Mouse (Mus musculus) frontal cortex, postnatal 10 days (tissue): ENCODE measurements around the gene Dcaf8.

Source experiments
- DNase-seq, 2 experiments: peaks; one replicate each; pipeline ENCODE4 v3.0.0; 2022; ENCODE audit warnings: low spot score in 2 of 2, mixed read lengths in 1 of 2

Dcaf8 gene

DNA sequence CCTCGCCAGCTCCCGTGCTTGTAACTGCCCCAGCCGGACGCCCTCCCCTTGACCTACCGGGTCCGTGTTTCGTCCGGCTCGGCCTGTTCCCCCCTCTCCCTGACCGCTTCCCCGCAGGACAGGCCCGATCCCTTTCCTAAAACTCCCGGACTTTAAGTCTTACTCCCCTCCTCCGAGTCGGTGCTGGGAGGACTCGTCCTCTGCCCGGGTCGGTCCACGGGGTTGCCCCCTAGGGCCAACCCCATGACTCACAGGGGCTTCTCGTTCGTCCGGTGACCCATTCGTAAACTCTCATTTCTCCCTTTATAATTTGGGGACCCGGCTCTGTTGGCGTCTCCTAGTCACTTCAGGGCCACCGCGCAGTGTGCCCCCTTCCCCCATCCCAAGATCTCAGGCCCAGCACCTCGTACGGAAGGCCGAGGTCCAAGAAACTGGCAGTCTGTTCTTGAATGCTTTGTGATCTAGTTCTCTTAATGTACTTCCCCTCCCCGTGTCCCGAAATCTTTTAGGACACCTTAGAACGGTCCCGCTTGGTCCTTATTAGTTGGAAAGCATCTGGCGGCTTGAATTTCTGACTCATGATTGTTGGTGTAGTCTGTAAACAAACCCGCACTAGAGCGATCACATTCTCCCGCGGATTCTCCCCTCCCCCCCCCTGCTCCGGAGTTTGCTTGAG, 533 bp downstream of the Dcaf8 start:
- DNase-seq = peak in 1 of 2 experiments; percentile 30

DNA sequence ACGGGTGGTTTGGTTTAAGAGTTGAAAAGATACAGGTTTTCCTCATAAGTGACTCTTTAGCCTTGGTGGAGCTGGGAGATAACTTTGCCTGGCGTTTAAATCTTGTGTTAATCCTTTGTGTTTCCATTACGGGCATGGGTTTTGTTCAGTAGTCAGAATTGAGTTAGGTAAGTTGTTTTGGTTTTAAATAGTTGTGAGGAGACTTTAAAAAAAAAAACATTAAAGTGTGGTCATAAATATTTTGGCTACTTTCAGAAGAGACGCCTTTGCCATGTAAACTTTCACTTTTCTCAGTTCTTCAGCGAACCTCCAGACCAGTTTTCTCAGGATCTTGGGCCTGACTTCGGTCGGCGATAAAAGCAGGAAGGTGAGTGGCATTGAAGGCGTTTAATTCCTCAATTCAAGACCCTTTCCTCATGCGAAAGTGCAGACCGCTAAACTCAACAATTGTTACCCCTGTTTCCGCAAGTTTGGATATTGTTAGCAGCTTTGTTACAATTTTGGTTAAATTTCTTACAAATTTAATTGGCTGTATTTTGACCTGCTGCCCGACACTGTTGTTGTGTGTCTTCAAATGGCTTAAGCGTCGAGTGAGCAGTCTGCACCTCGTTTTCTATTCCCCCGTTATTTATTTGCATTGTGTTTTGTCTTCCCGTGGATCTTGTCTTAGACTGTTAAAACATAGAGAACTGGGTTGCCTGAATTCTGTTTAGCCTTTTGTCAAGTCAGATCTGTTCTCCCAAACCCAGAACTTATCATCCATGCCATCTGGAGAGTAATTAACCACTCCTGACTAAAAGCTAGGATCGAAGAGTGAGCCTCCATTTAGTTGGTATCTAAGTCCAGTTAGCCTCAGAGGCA, 1.3 kb downstream of the Dcaf8 start:
- DNase-seq = no peak

- no peak for DNase-seq
These were observed 6.7 kb downstream of the Dcaf8 start for GRCm38 (mm10) chr1:172154536-172154935.

GRCm38 (mm10) chr1:172155518-172155917, 7.6 kb downstream of the Dcaf8 start:
- no peak for DNase-seq

DNA sequence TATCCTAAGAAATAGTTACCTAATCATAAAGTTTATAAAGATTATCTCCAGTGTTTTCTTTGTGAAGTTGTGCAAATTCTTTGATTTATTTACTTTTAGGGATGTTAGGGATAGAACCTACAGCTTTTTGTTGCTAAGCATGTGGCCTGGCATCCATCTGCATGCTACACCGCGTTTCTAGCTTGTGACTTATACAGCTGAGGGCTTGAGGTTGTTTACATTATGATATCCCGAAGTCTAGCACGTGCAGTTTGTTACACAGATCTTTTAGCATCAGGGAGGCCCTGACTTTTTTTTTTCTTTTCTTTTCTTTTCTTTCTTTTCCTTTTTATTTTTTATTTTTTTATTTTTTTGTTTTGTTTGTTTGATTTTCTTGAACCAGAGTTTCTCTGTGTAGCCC, 12.1 kb downstream of the Dcaf8 start:
- no peak for DNase-seq

DNA sequence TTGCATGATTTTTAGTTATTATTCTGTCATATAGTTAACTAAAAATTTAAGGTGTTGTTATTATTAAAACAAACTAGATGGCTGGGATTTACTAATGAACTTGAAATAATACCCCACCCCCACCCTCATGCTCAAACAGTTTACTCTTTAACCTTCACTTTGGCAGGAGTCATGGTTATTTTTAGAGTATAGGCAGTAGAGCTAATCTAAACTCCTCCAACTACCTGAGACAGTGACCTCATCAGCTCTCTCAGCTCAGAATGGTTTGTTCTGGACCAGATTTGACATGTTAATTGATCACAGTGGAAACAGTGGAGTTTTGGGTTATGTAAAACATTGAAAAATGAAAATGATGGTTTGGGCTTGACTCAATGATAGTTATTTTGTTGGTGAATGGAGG, 12.6 kb downstream of the Dcaf8 start:
- no peak for DNase-seq

GRCm38 (mm10) chr1:172162009-172162408, 14.1 kb downstream of the Dcaf8 start:
- DNase-seq = no peak

- no peak for DNase-seq
These were observed 15.1 kb downstream of the Dcaf8 start for GRCm38 (mm10) chr1:172162959-172163358.

GRCm38 (mm10) chr1:172167911-172168310, 20.0 kb downstream of the Dcaf8 start:
- no peak for DNase-seq

DNA sequence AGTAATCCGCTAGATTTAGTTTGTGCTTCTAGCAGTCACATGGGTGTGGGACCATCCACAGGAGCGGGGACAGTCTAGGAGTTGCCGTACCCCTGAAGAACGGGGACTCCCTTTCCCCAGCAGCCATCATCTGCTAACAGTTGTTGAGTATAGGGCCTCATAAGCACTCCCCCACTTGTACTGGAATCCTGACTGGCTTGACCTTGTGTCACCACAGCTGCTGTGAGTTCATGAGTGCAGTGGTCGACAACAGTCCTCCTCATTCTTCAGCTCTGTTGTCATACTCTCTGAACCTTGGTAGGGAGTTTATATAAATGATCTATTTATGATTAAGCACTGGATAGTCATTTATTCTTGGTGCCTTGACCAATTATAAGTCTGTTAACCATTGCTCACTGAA, 21.9 kb downstream of the Dcaf8 start:
- DNase-seq = no peak

GRCm38 (mm10) chr1:172172381-172172780, 24.5 kb downstream of the Dcaf8 start:
- DNase-seq = no peak

DNA sequence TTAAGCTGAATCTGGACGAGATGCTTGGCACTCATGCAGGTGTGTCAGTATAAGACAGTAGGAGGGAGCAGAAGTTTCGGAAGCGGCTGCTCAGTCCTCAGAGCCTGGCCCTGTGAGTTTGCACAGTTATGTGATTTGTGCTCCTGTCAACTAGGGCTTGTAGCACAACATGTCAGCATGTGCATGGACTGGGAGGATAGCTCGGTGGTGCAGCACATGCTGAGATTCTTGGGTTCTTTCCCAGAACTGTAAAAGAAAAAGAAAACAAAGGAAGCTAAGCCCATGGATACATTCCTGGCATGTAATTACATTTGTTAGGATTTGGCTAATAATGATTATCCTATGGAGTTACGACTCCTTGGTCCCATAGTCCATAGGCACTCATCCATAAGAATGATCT, 25.3 kb downstream of the Dcaf8 start:
- no peak for DNase-seq

- no peak for DNase-seq
These were observed 29.9 kb downstream of the Dcaf8 start for GRCm38 (mm10) chr1:172177791-172178190.

GRCm38 (mm10) chr1:172179102-172179501, 31.2 kb downstream of the Dcaf8 start:
- DNase-seq = no peak

DNA sequence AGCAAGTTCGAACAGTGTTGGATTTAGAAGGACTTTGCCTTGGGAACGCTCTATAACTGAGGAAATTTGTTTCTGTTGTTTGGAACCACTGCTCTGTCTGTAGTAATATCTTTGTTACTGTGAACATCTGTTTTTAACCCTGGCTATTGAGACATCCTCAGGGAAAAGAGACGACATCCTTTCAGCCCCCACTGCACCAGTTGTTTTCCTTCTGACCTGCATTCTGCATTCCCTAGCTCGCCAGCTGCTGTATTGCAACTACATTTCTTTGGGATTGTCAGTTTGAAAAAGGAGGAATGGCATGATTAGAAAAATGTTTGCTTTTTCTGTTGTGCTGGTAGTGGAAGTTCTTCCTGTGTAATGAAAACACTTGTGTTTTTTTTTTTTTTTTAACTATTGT, 33.0 kb downstream of the Dcaf8 start:
- no peak for DNase-seq

DNA sequence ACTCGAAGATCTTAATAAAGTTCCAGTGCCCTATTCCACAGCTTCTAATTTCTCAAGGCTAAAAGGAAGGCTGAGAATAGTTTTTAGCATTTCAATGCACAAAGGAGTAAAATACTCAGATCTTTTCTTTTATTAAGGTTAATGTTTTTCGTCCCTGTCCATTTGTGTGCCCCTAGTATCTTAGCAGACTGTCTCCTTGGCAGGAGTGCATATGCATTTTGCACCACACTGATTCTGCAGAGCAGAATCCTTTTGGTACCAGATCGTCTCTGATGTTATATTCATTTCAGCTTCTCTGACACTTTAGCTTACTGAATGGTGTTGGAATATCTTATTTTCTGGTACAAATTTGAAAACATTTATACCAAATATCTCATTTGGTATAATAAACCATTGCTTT, 33.9 kb downstream of the Dcaf8 start:
- DNase-seq = no peak

DNA sequence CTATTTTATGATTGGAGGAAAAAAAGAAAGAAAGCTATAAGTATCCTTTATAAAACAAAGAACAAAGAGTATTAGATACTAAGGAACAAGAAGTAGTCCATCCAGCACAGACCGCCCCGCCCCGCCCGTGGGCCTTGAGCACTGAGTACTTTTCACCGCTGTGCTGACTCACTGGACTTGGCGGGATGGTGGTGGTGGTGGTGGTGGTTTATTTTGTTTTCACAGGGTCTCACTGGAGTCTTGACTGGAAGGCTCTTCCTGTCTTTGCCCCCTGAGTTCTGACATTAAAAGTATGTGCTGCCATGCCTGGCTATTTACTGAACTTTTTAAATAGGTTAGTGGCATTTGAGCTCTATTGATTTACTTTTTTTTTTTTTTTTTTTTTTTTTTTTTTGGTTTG, 35.2 kb downstream of the Dcaf8 start:
- no peak for DNase-seq

- no peak for DNase-seq
These were observed 36.0 kb downstream of the Dcaf8 start for GRCm38 (mm10) chr1:172183915-172184314.

DNA sequence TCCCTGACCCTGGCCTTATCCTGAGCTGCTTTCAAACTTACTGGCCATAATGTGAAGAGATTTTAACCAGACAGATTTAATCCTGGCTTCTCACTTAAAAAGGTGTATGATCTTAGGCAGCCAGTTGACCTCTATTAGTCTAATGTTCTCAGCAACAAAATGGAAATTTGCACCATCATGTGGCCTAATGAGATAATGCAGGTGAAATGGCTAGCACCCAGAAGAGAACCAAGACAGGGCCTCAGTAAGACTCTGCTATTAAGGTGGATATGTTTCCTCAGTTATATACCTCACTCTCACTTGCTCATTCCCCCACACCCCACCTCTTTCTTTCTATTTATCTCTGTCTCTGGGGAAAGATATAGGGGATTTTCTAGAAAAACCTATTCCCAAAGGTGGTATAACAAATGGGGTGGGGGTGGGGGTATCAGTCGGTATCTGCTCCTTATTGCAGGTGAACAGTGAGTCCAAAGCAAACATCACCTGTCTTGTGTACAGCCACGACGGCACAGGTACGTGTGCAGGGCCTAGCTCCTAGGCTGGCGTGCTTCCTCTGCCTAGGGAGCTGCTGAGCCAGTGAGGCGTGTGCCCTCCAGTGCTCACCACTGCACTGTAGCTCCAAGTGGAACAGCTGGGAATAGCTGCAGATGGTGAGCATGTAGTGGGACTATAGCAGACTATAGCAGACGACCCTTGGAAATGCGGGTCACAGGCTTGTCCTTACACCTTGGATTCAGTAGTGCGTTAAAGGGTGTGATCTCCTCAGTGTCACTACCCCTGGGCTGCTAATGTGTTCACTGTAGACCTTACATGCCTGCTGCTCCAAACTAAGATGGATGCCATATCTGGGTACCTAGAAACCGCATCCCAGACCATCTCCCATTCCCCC, 38.8 kb downstream of the Dcaf8 start:
- DNase-seq = no peak

- DNase-seq = no peak
These were observed 41.0 kb downstream of the Dcaf8 start for GRCm38 (mm10) chr1:172188891-172189290.

- DNase-seq = no peak
These were observed 43.7 kb downstream of the Dcaf8 start for GRCm38 (mm10) chr1:172191578-172191977.

DNA sequence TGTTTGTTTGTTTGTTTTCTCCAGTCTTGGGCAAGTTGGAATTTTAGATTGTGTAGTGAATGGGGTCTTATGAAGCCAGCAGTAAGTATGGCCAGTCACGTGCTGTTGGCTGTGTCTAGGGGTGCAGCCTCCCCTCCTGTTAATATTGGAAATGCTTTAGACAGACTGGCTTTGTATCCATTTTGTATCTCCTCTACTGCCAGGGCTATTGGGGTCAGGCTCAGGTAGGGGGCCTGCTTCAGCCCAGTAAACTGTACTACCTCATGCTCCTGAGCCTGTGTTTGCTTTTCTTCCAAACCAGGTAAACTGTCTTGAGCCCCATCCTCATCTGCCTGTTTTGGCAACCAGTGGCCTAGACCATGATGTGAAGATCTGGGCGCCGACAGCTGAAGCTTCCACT, 44.3 kb downstream of the Dcaf8 start:
- no peak for DNase-seq
